Mouse (Mus musculus) erythroblast, adult 5-6 weeks (primary cell): ENCODE data around the gene Rab8b. TPM values are rescaled to one million over a fixed set of nuclear protein-coding genes. Genes with fewer than 3 reads are reported as not detected.

Source experiments
- total RNA-seq, 2 experiments: library from RNA; stranded (forward) in 1 of 2; stranded (reverse) in 1 of 2; fragments of 150-400 nt in 1 of 2; fragments of 200-764, 138-1000 nt in 1 of 2; gene quantifications; 2 replicates each; pipeline versions ENCODE4 v1.2.3 to v1.2.4; 2015 to 2017; ENCODE audit warnings: low replicate concordance in 2 of 2

Rab8b gene
- total RNA-seq, 2 experiments from 2014 or later, result 41.3 to 106 TPM

Other genes starting within 250 kb of the Rab8b start
- gene Car12, start 206.0 kb downstream of the Rab8b start, total RNA-seq (2015; ENCODE audit: low replicate concordance), result 1.5 and 4.6 TPM in 2 replicates
- not detected in 2 replicates for gene Car12, start 206.0 kb downstream of the Rab8b start, total RNA-seq (2017; ENCODE audit: low replicate concordance)
- gene Aph1b, start 124.2 kb downstream of the Rab8b start, total RNA-seq (2015; ENCODE audit: low replicate concordance), result 3.6 and 4.6 TPM in 2 replicates
- 1.2 and 2.2 TPM in 2 replicates for gene Aph1b, start 124.2 kb downstream of the Rab8b start, total RNA-seq (2017; ENCODE audit: low replicate concordance)
- gene Gm10647, start 122.6 kb downstream of the Rab8b start, total RNA-seq (2015; ENCODE audit: low replicate concordance), result not detected in 2 replicates
- 0.42 and 0.68 TPM in 2 replicates for gene Gm10647, start 122.6 kb downstream of the Rab8b start, total RNA-seq (2017; ENCODE audit: low replicate concordance)
- 3.3 and 5.6 TPM in 2 replicates for gene Aph1c, start 85.0 kb downstream of the Rab8b start, total RNA-seq (2015; ENCODE audit: low replicate concordance)
- gene Aph1c, start 85.0 kb downstream of the Rab8b start, total RNA-seq (2017; ENCODE audit: low replicate concordance), result 0.84 and 3.2 TPM in 2 replicates
- gene Rps27l, start 26.4 kb upstream of the Rab8b start, total RNA-seq (2015; ENCODE audit: low replicate concordance), result 102 and 125 TPM in 2 replicates
- gene Rps27l, start 26.4 kb upstream of the Rab8b start, total RNA-seq (2017; ENCODE audit: low replicate concordance), result 23.7 and 43.2 TPM in 2 replicates
- 0.96 and 12.1 TPM in 2 replicates for gene Lactb, start 55.8 kb upstream of the Rab8b start, total RNA-seq (2015; ENCODE audit: low replicate concordance)
- 3.2 and 7.2 TPM in 2 replicates for gene Lactb, start 55.8 kb upstream of the Rab8b start, total RNA-seq (2017; ENCODE audit: low replicate concordance)
- 213 and 329 TPM in 2 replicates for gene Tpm1, start 129.7 kb upstream of the Rab8b start, total RNA-seq (2015; ENCODE audit: low replicate concordance)
- 393 and 461 TPM in 2 replicates for gene Tpm1, start 129.7 kb upstream of the Rab8b start, total RNA-seq (2017; ENCODE audit: low replicate concordance)